ENCODE assay signal across 8 mouse cellular contexts in genomic region chr12:5136300-5136699, GRCm38 (mm10).
DNase-seq lines count a peak whose midpoint lies in the region; ATAC-seq lines count a peak whose summit lies in the region.

No protein-coding gene starts in this region.

- WGBS in heart, embryonic 12.5 days = 27% methylated on average over 4 of the region's 4 CpGs
- WGBS in large intestine, adult 2 months = 38% methylated on average over 4 of the region's 4 CpGs

- intact Hi-C loops in gastrocnemius, postnatal 14 days (cut with DNase I; ENCODE audit: low total_unique reads) = loop anchor here (5.0 kb wide), 1 partner anchor 109 kb away; no protein-coding TSS in a partner anchor

- peak; percentile 23 to 54 for DNase-seq in heart, adult 18-20 months
- peak; percentile 85 for DNase-seq in R1 (ENCODE audit: low read depth, low spot score)
- DNase-seq in cerebellum, postnatal 14 days = peak; percentile 83 to 84
- DNase-seq in gastrocnemius, postnatal 14 days = peak; percentile 27
- peak; percentile 16 for DNase-seq in large intestine, adult 2 months (ENCODE audit: low read depth, low spot score)
- DNase-seq in skeletal muscle tissue, adult 2 months (ENCODE audit: low read depth, low spot score) = peak; percentile 53

- H3K27ac ChIP-seq in heart, embryonic 12.5 days (ENCODE audit: poor library complexity, severe bottlenecking) = no peak overlapping the region

- no peaks in the 10 kb centered on the region for H3K9me3 ChIP-seq in heart, embryonic 12.5 days (replicated peaks)

- no peak overlapping the region for H3K4me2 ChIP-seq in heart, embryonic 12.5 days

- no peaks in the 10 kb centered on the region for H3K4me1 ChIP-seq in heart, embryonic 12.5 days (replicated peaks)

- no peaks in the 10 kb centered on the region for H3K27me3 ChIP-seq in heart, embryonic 12.5 days (replicated peaks)

- no peak overlapping the region for H3K4me3 ChIP-seq in heart, embryonic 12.5 days

- no peaks in the 10 kb centered on the region for H3K36me3 ChIP-seq in heart, embryonic 12.5 days

- no peak overlapping the region for H3K9ac ChIP-seq in heart, embryonic 12.5 days

- no peak for ATAC-seq in heart, embryonic 12.5 days (ENCODE audit: insufficient number of reproducible peaks, low FRiP score)
- ATAC-seq in megakaryocyte-erythroid progenitor cell, adult 5-6 weeks (replicated peaks; ENCODE audit: low FRiP score, low TSS enrichment, poor library complexity, severe bottlenecking) = peak; percentile 83

Comparison
In these comparisons a context has a peak if more than half of its experiments do, and no peak if none do; other contexts are left out.
1. DNase-seq: peak in every context shown above with its lines; median percentile 85 in R1; 84 in cerebellum, postnatal 14 days; 53 in skeletal muscle tissue, adult 2 months; 38 in heart, adult 18-20 months; 27 in gastrocnemius, postnatal 14 days; 16 in large intestine, adult 2 months.